Mouse (Mus musculus): ENCODE data around the gene Kars. TPM values are rescaled to one million over a fixed set of nuclear protein-coding genes. Genes with fewer than 3 reads are reported as not detected.

Kars gene
- total and polyA plus RNA-seq, 2 experiments from 2014 or later: 73.8 to 108 TPM

DNA sequence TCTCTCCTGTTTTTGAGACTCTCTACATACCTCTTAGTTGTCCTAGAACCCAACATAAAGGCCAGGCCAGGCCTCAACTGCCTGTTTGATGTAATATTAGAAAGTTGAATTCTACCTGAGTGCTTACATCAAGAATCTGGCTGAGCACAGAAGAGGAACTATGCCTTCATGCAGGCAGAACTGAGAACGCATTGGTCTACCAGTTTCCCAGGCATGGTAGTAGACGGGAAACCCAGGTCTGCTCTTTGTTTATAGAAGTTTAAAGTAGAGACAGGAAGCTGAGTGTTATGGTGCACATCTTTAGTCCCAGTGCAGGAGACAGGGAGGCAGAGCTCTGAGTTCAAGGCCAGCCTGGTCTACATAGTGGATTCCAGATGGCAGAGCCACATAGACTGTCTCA lies 64.0 kb downstream of the Kars start:
- Histone ChIP-seq H3K4me3 (ENCODE audit: low read depth, low read length) (no peak overlapping the region), H3K9me3 (replicated peaks; ENCODE audit: control insufficient read depth, low read length) (no peaks in the 10 kb centered on the region), H3K36me3 (replicated peaks; ENCODE audit: control insufficient read depth, insufficient read depth, low read length) (peaks cover 52% of the 10 kb centered on the region), H3K27ac (ENCODE audit: low read depth) (no peak overlapping the region), H3K4me2 (ENCODE audit: low read depth, low read length) (no peak overlapping the region), H3K4me1 (ENCODE audit: control insufficient read depth, insufficient read depth) (no peaks in the 10 kb centered on the region), H3K9ac (replicated peaks; ENCODE audit: low read depth, low read length) (no peak overlapping the region), H3K27me3 (ENCODE audit: control insufficient read depth, insufficient read depth, low read length) (no peaks in the 10 kb centered on the region)
- 77% methylated on average over 2 of the region's 2 CpGs for WGBS
- ATAC-seq (ENCODE audit: insufficient read depth, low read depth): no peak
- TF ChIP-seq EP300 (IDR thresholded peaks at IDR 0.05; ENCODE audit: low read depth) (no peak), CTCF (IDR thresholded peaks at IDR 0.05; ENCODE audit: low read depth) (no peak)
- DNase-seq (ENCODE audit: low spot score): no peak

DNA sequence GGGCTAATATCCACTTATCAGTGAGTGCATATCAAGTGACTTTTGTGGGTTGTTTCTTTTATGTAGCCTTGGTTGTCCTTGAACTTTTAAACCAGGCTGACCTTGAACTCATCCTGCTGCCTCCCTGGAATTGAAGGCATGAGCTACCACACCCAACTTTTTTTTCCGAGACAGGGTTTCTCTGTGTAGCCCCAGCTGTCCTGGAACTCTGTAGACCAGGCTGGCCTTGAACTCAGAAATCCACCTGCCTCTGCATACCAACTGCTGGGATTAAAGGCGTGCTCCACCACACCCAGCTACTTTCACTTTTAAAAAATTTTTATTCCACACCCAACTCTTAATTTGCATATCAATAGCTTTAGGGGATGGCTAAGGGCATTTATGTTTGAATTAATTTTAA lies 67.6 kb downstream of the Kars start:
- TF ChIP-seq EP300 (IDR thresholded peaks at IDR 0.05; ENCODE audit: low read depth) (no peak), CTCF (IDR thresholded peaks at IDR 0.05; ENCODE audit: low read depth) (no peak)
- H3K4me1 ChIP-seq (ENCODE audit: control insufficient read depth, insufficient read depth): peaks cover 14% of the 10 kb centered on the region
- ATAC-seq (ENCODE audit: insufficient read depth, low read depth) (no peak), DNase-seq (ENCODE audit: low spot score) (no peak)
- 88% methylated on average over 2 of the region's 2 CpGs for WGBS
- no peaks in the 10 kb centered on the region for H3K9me3 ChIP-seq (replicated peaks; ENCODE audit: control insufficient read depth, low read length)
- H3K4me2 ChIP-seq (ENCODE audit: low read depth, low read length): no peak overlapping the region
- no peak overlapping the region for H3K4me3 ChIP-seq (ENCODE audit: low read depth, low read length)
- H3K27ac ChIP-seq (ENCODE audit: low read depth): no peak overlapping the region
- H3K36me3 ChIP-seq (replicated peaks; ENCODE audit: control insufficient read depth, insufficient read depth, low read length): peaks cover 31% of the 10 kb centered on the region
- no peak overlapping the region for H3K9ac ChIP-seq (replicated peaks; ENCODE audit: low read depth, low read length)
- H3K27me3 ChIP-seq (ENCODE audit: control insufficient read depth, insufficient read depth, low read length): no peaks in the 10 kb centered on the region

Other genes with a start within 250 kb of the Kars start
- gene Cfdp1, start 157.0 kb downstream of the Kars start, total RNA-seq (2014; rRNA removed; ENCODE audit: low replicate concordance): 16.1 and 20.4 TPM in 2 replicates
- 85.4 and 86.2 TPM in 2 replicates for gene Cfdp1, start 157.0 kb downstream of the Kars start, polyA plus RNA-seq (2015; fragmentation: Nextera tagmentation; extraction: Ambion mirVana)
- gene Tmem170, start 134.6 kb downstream of the Kars start, total RNA-seq (2014; rRNA removed; ENCODE audit: low replicate concordance): 3.3 and 3.9 TPM in 2 replicates
- gene Tmem170, start 134.6 kb downstream of the Kars start, polyA plus RNA-seq (2015; fragmentation: Nextera tagmentation; extraction: Ambion mirVana): 2.5 and 3.5 TPM in 2 replicates
- not detected in 2 replicates for gene Chst5, start 100.9 kb downstream of the Kars start, total RNA-seq (2014; rRNA removed; ENCODE audit: low replicate concordance)
- gene Chst5, start 100.9 kb downstream of the Kars start, polyA plus RNA-seq (2015; fragmentation: Nextera tagmentation; extraction: Ambion mirVana): not detected in 2 replicates
- 1.2 and 3.3 TPM in 2 replicates for gene Tmem231, start 77.4 kb downstream of the Kars start, total RNA-seq (2014; rRNA removed; ENCODE audit: low replicate concordance)
- gene Tmem231, start 77.4 kb downstream of the Kars start, polyA plus RNA-seq (2015; fragmentation: Nextera tagmentation; extraction: Ambion mirVana): 1.6 TPM in 2 replicates
- gene Gabarapl2, start 70.6 kb downstream of the Kars start, total RNA-seq (2014; rRNA removed; ENCODE audit: low replicate concordance): 71.2 and 76.3 TPM in 2 replicates
- gene Gabarapl2, start 70.6 kb downstream of the Kars start, polyA plus RNA-seq (2015; fragmentation: Nextera tagmentation; extraction: Ambion mirVana): 212 and 220 TPM in 2 replicates
- gene Adat1, start 19.0 kb downstream of the Kars start, total RNA-seq (2014; rRNA removed; ENCODE audit: low replicate concordance): 0.46 and 2.4 TPM in 2 replicates
- 2.0 and 2.2 TPM in 2 replicates for gene Adat1, start 19.0 kb downstream of the Kars start, polyA plus RNA-seq (2015; fragmentation: Nextera tagmentation; extraction: Ambion mirVana)
- 11.2 and 15.8 TPM in 2 replicates for gene Terf2ip, start 75 bp upstream of the Kars start, total RNA-seq (2014; rRNA removed; ENCODE audit: low replicate concordance)
- 13.0 and 14.2 TPM in 2 replicates for gene Terf2ip, start 75 bp upstream of the Kars start, polyA plus RNA-seq (2015; fragmentation: Nextera tagmentation; extraction: Ambion mirVana)
- gene Gm6793, start 3.7 kb upstream of the Kars start, total RNA-seq (2014; rRNA removed; ENCODE audit: low replicate concordance): not detected in 2 replicates
- 0.14 and 0.45 TPM in 2 replicates for gene Gm6793, start 3.7 kb upstream of the Kars start, polyA plus RNA-seq (2015; fragmentation: Nextera tagmentation; extraction: Ambion mirVana)

Measured in heart, postnatal 0 days (tissue).